Mouse (Mus musculus) heart, embryonic 12.5 days (tissue): ENCODE results near the gene Emc4. TPM values are rescaled to one million over a fixed set of nuclear protein-coding genes. Genes with fewer than 3 reads are reported as not detected.

Experiments
- ATAC-seq: fragments of 200-750 bp; cut with Nextera tagmentation; 2 replicates; pipeline ENCODE4 v1.8.0; 2017; ENCODE audit warnings: moderate TSS enrichment, moderate library complexity; ENCODE audit not compliant: insufficient number of reproducible peaks, low FRiP score
- H3K27ac ChIP-seq: fragments of 300-500 bp; sonication (generic); 2 replicates; pipeline ENCODE4 v1.5.1; 2016; ENCODE audit warnings: mild to moderate bottlenecking, moderate library complexity; ENCODE audit not compliant: poor library complexity, severe bottlenecking
- H3K27me3 ChIP-seq: fragments of 300-500 bp; sonication (generic); replicated peaks from 2 replicates; pipeline ENCODE4 v1.6.1; 2016; ENCODE audit warnings: mild to moderate bottlenecking, moderate library complexity
- H3K36me3 ChIP-seq: fragments of 300-500 bp; sonication (generic); 2 replicates; pipeline ENCODE4 v1.6.1; 2016; ENCODE audit warnings: mild to moderate bottlenecking, moderate library complexity
- H3K4me1 ChIP-seq: fragments of 300-500 bp; sonication (generic); replicated peaks from 2 replicates; pipeline ENCODE4 v1.6.1; 2016; ENCODE audit warnings: mild to moderate bottlenecking
- H3K4me2 ChIP-seq: fragments of 300-500 bp; sonication (generic); 2 replicates; pipeline ENCODE4 v1.6.1; 2016; ENCODE audit warnings: mild to moderate bottlenecking, moderate library complexity
- H3K4me3 ChIP-seq: fragments of 300-500 bp; sonication (generic); 2 replicates; pipeline ENCODE4 v1.5.1; 2016; ENCODE audit warnings: mild to moderate bottlenecking
- H3K9ac ChIP-seq: fragments of 300-500 bp; sonication (generic); 2 replicates; pipeline ENCODE4 v1.6.1; 2016; ENCODE audit warnings: mild to moderate bottlenecking, moderate library complexity
- H3K9me3 ChIP-seq: fragments of 300-500 bp; sonication (generic); replicated peaks from 2 replicates; pipeline ENCODE4 v1.6.1; 2016; ENCODE audit warnings: mild to moderate bottlenecking, moderate library complexity
- WGBS: fragments of 180-500 bp; shearing (Covaris S2); methylation state at CpG from one replicate; pipeline ENCODE4 v1.1.7; 2016; 5-methylcytosine and 5-hydroxymethylcytosine counted together
- polyA plus RNA-seq: library from polyadenylated mRNA; unstranded; fragments of >200 nt; fragmentation: Nextera tagmentation; extraction: Ambion mirVana; gene quantifications from 2 replicates; pipeline ENCODE4 v1.2.1, GENCODE M21; 2016

Gene Emc4
- polyA plus RNA-seq, 1 experiment from 2014 or later: 91.4 TPM

DNA sequence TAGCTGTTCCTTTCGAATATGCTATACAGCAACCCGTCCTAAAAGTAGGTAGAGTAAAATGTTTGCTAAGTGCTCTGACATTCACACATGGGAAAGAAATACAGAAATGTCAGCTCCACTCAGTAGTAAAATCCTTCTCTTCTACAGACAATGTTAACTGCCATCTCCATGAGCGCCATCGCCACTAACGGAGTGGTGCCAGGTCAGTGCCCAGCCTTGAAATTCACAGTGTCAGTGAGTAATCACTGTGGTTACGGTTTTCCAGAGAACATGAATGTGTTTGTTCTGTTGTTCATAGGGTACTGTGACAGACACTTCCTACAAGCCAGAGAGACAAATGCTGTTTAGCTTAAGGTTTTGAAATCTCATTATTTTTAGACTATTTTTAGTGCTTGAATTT, 30.6 kb downstream of the Emc4 start:
- Histone ChIP-seq H3K27ac (no peak overlapping the region), H3K4me2 (no peak overlapping the region), H3K4me3 (no peak overlapping the region), H3K4me1 (peaks cover 6% of the 10 kb centered on the region), H3K36me3 (peaks cover 57% of the 10 kb centered on the region), H3K27me3 (no peaks in the 10 kb centered on the region), H3K9ac (no peak overlapping the region), H3K9me3 (no peaks in the 10 kb centered on the region)
- 92% methylated on average over 6 of the region's 6 CpGs for WGBS
- no peak for ATAC-seq

DNA sequence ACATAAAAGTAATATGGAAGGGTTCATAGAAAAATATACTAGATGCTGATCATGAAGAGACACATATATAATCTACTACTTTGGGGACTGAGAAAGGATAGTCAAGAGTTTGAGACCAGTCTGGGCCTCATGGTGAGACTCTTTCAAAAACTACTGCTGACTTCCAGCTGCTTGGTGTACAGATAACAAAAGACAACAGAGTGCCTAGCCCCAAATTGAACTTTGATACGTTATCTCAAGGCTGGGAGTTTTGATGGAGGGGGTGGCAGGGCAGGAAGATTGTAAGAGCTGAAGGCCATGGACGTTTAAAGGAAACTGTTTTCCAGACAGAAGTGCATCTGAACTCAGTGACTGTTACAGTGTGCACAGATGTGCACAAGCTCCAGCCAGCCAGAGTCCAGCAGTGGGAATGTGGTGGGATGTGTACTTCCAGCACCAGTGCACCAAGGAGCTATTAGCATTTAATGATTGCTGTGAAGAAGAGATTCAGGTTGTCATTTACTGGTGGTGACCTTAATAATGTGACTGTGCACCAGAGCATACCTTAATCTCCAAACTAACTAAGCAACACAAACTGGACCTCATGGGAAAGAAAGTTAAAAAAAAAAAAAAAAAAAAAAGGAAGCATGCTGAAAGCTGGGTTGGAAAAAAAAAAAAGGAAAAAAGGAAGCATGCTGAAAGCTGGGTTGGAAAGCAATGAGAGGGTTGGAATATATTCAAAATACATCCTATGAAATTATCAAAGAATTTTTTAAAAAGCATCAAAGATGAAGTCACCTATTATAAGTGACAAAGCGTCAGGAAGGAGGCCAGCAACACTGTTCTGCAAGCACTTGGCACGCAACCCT, 35.6 kb downstream of the Emc4 start:
- no peak overlapping the region for H3K27ac ChIP-seq
- 48% methylated on average over 4 of the region's 4 CpGs for WGBS
- no peak overlapping the region for H3K4me3 ChIP-seq
- peaks cover 31% of the 10 kb centered on the region for H3K36me3 ChIP-seq
- H3K27me3 ChIP-seq: no peaks in the 10 kb centered on the region
- H3K9me3 ChIP-seq: no peaks in the 10 kb centered on the region
- no peak overlapping the region for H3K9ac ChIP-seq
- no peak overlapping the region for H3K4me2 ChIP-seq
- ATAC-seq: no peak
- H3K4me1 ChIP-seq: peaks cover 16% of the 10 kb centered on the region

DNA sequence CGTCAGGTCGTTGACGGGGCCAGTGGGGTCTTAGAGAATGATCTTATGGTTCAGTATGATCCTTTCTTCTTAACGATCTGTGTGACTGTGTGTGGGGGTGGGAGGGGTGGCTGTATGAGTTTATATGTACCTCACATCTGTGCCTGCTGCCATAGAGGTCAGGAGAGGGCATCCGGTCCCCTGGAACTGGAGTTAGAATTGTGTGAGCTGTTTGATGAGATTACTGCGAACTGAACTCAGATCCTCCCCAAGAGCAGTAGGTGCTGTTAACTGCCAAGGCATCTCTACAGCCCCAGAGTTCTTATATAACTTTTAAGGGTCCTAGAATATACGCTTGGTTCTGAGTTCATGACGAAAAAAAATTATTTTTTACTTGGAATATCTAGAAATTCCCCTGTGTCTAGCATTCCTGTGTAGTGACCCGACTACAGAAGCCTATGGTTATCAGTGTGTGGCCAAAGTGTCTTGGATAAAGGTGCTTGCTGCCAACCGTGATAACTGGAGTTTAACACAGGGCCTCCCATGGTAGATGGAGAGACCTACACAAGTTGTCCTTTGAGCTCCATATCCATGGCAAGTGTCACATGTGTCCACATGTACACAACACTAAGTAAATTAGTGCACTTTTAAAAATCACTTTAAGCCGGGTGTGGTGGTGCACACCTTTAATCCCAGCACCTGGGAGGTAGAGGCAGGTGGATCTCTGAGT, 39.6 kb downstream of the Emc4 start:
- WGBS: 68% methylated on average over 11 of the region's 11 CpGs
- Histone ChIP-seq H3K27me3 (no peaks in the 10 kb centered on the region), H3K4me1 (peaks cover 16% of the 10 kb centered on the region), H3K9ac (no peak overlapping the region), H3K9me3 (no peaks in the 10 kb centered on the region), H3K27ac (no peak overlapping the region), H3K36me3 (0 out of 2 replicates have a peak, but pooled peaks cover 4% of the 10 kb centered on the region), H3K4me3 (no peak overlapping the region), H3K4me2 (no peak overlapping the region)
- ATAC-seq: no peak

DNA sequence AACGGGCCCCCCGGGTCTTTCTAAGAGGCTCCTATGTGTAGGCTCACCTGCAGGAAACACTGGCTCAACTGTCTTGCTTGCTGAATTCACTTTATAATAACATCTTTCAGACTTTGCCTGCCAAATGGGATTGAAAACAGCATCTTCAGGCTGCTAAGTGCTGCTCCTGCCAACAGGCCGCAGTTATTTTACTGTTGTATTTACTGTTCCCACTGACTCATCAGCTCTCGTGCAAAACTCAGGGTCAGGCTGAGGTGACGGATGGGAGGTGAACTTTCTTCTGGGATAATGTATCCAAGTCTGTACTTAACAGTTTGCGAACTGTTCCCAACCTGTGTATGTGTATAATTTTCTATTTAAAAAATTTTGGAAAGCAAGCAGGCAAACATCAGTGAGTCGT, 48.9 kb downstream of the Emc4 start:
- Histone ChIP-seq H3K36me3 (0 out of 2 replicates have a peak, but pooled peaks cover 3% of the 10 kb centered on the region), H3K4me1 (0 out of 2 replicates have a peak, but pooled peaks cover 2% of the 10 kb centered on the region), H3K27ac (no peak overlapping the region), H3K4me3 (no peak overlapping the region), H3K27me3 (no peaks in the 10 kb centered on the region), H3K4me2 (no peak overlapping the region), H3K9me3 (no peaks in the 10 kb centered on the region), H3K9ac (no peak overlapping the region)
- no peak for ATAC-seq
- 75% methylated on average over 7 of the region's 7 CpGs for WGBS

DNA sequence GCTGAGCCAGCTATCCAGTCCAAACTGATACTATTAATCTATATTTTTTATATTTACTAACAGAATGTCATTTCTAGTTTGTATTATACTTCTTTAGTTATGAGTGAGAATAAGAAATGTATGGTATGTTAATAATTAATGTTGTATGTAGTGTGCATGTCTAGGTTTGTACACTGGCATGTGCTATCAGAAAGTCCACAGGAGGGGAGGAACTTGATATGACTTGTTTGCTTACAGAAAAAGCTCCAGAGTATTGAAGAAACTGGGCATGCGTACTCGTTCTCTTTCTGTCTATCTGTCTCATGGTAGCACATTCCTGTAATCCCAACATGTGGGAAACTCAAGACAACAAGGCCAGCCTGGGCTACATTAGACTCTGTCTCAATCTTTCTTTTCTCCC, 49.6 kb downstream of the Emc4 start:
- Histone ChIP-seq H3K4me2 (no peak overlapping the region), H3K36me3 (0 out of 2 replicates have a peak, but pooled peaks cover 3% of the 10 kb centered on the region), H3K4me1 (0 out of 2 replicates have a peak, but pooled peaks cover 2% of the 10 kb centered on the region), H3K27me3 (no peaks in the 10 kb centered on the region), H3K4me3 (no peak overlapping the region), H3K27ac (no peak overlapping the region), H3K9me3 (no peaks in the 10 kb centered on the region), H3K9ac (no peak overlapping the region)
- WGBS: 85% methylated on average over 2 of the region's 2 CpGs
- no peak for ATAC-seq

DNA sequence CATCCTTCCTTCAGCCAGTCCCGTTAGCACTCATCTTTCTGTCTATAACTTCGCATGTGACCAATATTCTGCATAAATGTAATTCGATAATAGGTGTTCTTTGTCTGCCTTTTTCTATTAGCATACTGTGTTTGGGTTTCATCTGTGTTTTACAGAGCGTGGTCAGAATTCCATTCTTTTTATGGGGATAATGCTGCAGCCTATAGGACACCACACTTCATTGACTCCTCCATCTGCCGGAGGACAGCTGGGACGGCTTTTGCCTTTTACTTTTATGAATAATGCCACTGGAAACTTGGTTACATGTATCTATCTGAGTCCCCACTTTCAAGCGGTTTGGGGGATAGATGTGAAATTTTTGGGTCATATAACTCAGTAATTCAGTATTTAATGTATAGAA, 52.2 kb downstream of the Emc4 start:
- ATAC-seq: no peak
- Histone ChIP-seq H3K9ac (no peak overlapping the region), H3K27me3 (no peaks in the 10 kb centered on the region), H3K4me3 (no peak overlapping the region), H3K36me3 (0 out of 2 replicates have a peak, but pooled peaks cover 3% of the 10 kb centered on the region), H3K27ac (no peak overlapping the region), H3K4me1 (peaks cover 7% of the 10 kb centered on the region; the same call in 1 of the 2 replicates), H3K4me2 (no peak overlapping the region), H3K9me3 (no peaks in the 10 kb centered on the region)
- 88% methylated on average over 7 of the region's 7 CpGs for WGBS

Other genes starting within 250 kb of the Emc4 start
- not detected in 2 replicates for gene Olfr1316, start 233.1 kb downstream of the Emc4 start, polyA plus RNA-seq
- not detected in 2 replicates for gene Olfr1317, start 227.7 kb downstream of the Emc4 start, polyA plus RNA-seq
- not detected in 2 replicates for gene Olfr1318, start 213.8 kb downstream of the Emc4 start, polyA plus RNA-seq
- gene Lpcat4, start 128.6 kb downstream of the Emc4 start, polyA plus RNA-seq: 18.4 and 18.6 TPM in 2 replicates
- gene Nutm1, start 108.7 kb downstream of the Emc4 start, polyA plus RNA-seq: not detected in 2 replicates
- 159 and 169 TPM in 2 replicates for gene Nop10, start 106.1 kb downstream of the Emc4 start, polyA plus RNA-seq
- gene Slc12a6, start 102.2 kb downstream of the Emc4 start, polyA plus RNA-seq: 15.1 and 17.7 TPM in 2 replicates
- gene Gm21985, start 101.7 kb downstream of the Emc4 start, polyA plus RNA-seq: not detected in 2 replicates
- 28.1 and 29.3 TPM in 2 replicates for gene Katnbl1, start 11.2 kb upstream of the Emc4 start, polyA plus RNA-seq
- gene Emc7, start 87.0 kb upstream of the Emc4 start, polyA plus RNA-seq: 18.5 and 18.8 TPM in 2 replicates
- gene Chrm5, start 112.7 kb upstream of the Emc4 start, polyA plus RNA-seq: not detected in 2 replicates
- gene Aven, start 124.9 kb upstream of the Emc4 start, polyA plus RNA-seq: 11.7 and 12.1 TPM in 2 replicates